Mouse (Mus musculus): ENCODE data around the gene Sh3rf1.

The Sh3rf1 gene

GRCm38 (mm10) chr8:61261374-61261773 lies 37.7 kb downstream of the Sh3rf1 start:
- in situ Hi-C loops (cut with MseI, MboI), result no loop called here

DNA sequence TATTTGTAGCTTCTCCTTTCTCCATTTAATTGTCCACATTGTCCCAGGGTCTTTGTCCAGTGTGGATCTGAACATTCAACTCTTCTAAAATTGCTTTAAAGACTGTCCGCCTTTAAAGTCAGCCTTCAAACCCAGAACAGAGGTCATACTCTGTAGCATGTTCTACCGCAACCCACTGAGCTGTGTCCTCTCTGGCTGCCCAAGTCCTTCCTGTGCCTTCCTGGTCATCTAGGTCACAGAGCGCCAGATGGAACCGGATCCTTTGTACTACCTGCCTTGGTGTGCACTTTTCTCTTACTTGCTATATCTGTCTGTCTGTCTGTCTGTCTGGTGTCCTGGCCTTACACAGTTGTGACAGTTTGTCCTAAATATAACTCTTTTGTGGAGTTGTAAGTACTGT lies 40.0 kb downstream of the Sh3rf1 start:
- in situ Hi-C loops (cut with MseI, MboI), result no loop called here

DNA sequence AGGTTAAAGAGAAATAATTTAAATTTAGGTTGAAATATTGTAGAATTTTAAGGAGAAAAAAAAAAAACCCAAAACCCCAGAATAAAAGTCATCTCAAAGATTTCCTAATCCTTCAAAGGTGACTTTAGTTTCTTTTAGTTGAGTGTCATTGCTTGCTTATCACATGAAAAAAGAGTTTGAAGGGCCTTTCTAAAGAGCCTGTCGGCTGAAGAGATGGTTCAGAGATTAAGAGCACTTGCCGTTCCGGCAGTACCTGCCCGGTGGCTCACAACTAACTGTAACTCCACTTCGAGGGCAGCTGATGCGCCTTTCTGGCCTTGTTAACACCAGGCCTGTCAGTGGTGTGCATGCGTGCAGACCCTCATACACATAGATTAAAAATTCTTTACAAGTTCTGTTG lies 41.2 kb downstream of the Sh3rf1 start:
- in situ Hi-C loops (cut with MseI, MboI), result no loop called here

DNA sequence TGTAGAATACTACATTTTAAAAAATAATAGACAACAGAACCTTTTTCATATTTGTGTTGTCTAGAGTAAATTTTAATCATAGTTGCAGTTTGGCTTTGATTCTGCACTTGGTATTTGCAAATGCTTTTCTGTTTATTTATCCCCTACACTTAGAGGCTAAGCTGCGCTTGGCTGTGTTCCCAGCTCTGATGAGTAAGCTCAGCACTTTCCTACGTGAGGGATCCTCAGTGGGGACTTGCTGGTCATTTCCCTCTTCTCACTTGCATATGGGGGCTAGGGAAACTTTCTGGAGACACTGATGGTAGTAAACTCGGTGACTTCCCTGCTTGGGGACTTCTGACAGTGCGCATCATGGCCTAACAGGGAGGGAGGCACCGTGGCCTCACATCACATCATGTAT lies 41.7 kb downstream of the Sh3rf1 start:
- in situ Hi-C loops (cut with MseI, MboI), result no loop called here

- in situ Hi-C loops (cut with MseI, MboI), result no loop called here
These were observed 43.4 kb downstream of the Sh3rf1 start for GRCm38 (mm10) chr8:61267061-61267460.

GRCm38 (mm10) chr8:61267692-61268091 lies 44.0 kb downstream of the Sh3rf1 start:
- in situ Hi-C loops (cut with MseI, MboI), result no loop called here

- in situ Hi-C loops (cut with MseI, MboI), result no loop called here
These were observed 44.7 kb downstream of the Sh3rf1 start for GRCm38 (mm10) chr8:61268233-61268916.

DNA sequence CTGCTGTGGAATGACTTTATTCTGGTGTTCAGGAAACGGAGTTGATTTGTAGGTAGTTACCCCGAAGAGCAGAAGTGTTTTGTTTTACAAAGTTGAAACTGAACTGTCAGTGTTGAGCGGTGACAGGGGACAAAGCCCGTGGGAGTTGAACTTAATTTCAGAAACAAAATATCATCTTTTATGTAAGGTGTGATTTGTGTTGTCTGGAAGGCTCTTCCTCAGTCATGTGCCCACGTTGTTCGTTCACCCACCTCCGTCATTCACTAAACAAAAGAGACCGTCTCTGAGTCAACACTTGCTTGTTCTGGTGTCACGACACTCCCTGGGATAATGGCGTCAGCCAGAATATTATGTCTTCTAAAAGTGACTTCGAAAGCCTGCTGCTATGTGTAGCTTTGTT lies 46.3 kb downstream of the Sh3rf1 start:
- in situ Hi-C loops (cut with MseI, MboI), result no loop called here

GRCm38 (mm10) chr8:61270541-61270940 lies 46.9 kb downstream of the Sh3rf1 start:
- in situ Hi-C loops (cut with MseI, MboI), result no loop called here

- in situ Hi-C loops (cut with MseI, MboI), result no loop called here
These were observed 47.3 kb downstream of the Sh3rf1 start for GRCm38 (mm10) chr8:61270961-61271360.

DNA sequence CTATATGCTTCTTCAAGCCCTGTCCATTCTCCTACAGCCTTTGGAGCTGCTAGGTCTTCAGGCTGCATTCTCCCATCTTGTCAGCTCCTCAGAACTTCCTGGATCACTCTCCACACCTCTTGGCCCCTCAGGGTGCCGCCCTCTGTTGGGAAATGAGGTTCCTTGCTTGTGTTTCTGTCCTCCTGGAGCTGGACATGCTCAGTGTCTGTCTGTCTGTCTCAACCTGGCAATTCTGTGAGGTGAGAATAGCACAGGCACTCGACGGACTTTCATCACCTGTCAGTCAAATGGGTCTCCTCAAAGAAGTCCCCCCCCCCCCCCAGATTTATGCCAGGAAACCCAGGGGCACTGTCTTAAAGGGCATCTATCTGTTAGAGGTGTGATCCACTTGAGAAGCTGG lies 49.2 kb downstream of the Sh3rf1 start:
- in situ Hi-C loops (cut with MseI, MboI), result no loop called here

GRCm38 (mm10) chr8:61273307-61274221 lies 49.9 kb downstream of the Sh3rf1 start:
- in situ Hi-C loops (cut with MseI, MboI), result no loop called here

- in situ Hi-C loops (cut with MseI, MboI), result no loop called here
These were observed 51.2 kb downstream of the Sh3rf1 start for GRCm38 (mm10) chr8:61274602-61275462.

- in situ Hi-C loops (cut with MseI, MboI), result no loop called here
These were observed 52.0 kb downstream of the Sh3rf1 start for GRCm38 (mm10) chr8:61275463-61276356.

GRCm38 (mm10) chr8:61276397-61276796 lies 52.7 kb downstream of the Sh3rf1 start:
- in situ Hi-C loops (cut with MseI, MboI), result no loop called here

DNA sequence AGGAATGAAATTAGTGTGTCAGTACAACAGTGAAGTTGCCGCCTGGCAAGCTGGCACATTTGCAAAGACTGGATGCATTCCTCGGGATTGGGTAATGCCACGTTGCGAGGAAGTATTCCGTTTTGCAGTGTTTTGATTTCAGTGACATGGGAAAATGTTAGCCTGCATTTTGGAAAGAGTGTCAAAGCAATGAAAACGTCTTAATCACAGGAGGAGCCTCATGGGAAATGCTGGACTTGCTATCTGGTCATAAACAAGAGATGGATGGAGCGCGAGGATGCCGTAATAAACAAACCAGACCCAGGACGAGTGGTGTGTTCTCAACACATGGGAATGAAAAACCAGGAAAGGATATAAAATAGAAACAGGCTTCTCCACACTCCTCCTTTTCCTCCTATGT lies 55.4 kb downstream of the Sh3rf1 start:
- in situ Hi-C loops (cut with MseI, MboI), result no loop called here

DNA sequence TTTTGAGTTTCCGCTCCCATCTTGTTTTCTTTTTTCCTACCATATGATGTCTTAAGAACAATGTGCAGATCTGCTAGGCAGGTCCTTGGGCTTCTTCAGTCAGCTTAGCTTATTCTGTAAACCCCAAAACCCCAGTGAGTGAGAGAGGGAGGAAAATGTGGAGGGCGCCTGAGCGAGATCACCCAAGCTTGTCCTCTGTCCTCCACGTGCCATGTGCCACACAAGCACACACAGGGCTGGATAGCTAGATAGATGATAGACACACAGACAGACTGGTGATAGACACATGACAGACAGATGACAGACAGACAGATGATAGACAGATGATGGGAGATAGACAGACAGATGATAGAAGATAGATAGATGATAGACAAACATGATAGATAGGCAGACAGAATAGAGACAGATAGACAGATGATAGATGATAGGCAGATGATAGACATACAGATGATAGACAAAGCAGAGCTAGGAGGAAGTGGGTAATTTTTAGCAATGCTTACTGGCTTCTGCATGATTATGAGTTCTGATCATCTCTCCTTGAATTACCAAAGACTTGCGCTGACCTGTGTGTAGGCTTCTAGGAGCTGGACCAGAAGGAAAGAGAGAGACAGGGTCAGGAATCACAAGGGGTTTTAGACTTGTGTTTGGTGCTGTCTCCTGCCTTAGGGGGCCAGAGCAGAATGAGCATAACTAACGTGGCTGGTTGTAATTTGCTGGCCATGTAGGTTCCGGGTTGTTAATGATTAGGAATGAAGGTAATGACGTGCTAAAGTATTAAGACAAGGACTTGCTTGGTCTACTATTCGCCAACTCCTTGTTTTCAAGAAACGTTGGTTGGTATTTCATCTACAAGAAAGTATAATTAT lies 58.9 kb downstream of the Sh3rf1 start:
- in situ Hi-C loops (cut with MseI, MboI), result no loop called here

- in situ Hi-C loops (cut with MseI, MboI), result no loop called here
These were observed 59.8 kb downstream of the Sh3rf1 start for GRCm38 (mm10) chr8:61283169-61284081.

DNA sequence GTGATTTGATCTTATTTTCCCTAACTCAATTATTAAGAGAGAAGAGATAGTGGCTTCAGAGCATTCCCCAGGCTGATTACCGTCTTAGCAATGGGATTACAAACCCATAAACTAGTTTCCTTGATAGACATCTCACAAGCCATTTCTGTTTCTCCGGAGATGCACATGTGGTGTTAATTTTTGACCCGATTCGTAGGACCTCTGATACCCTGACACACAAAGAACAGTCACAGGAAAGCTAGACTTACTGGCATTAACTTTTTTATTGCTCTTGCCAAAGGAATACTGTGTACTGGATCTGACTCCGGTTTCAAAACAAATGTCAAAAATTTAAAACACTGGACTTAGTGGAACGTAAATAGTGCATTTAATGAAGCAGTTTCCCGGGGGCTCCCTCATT lies 62.2 kb downstream of the Sh3rf1 start:
- in situ Hi-C loops (cut with MseI, MboI), result no loop called here
